Mouse (Mus musculus) intestine, embryonic 14.5 days (tissue): ENCODE data around the gene Prn. TPM values are rescaled to one million over a fixed set of nuclear protein-coding genes. Genes with fewer than 3 reads are reported as not detected.

Experiments
- ATAC-seq: fragments of 200-750 bp; cut with Nextera tagmentation; replicated peaks from 2 replicates; pipeline ENCODE4 v1.8.0; 2017; ENCODE audit warnings: low read depth, moderate number of reproducible peaks, moderate TSS enrichment, moderate library complexity; ENCODE audit not compliant: low FRiP score, low TSS enrichment
- DNase-seq: peaks from one replicate; pipeline ENCODE4 v3.0.0-alpha.2; 2018; ENCODE audit warnings: low spot score
- H3K27ac ChIP-seq: fragments of 300-500 bp; sonication (generic); 2 replicates; pipeline ENCODE4 v1.5.1; 2014; ENCODE audit warnings: low read depth, mild to moderate bottlenecking, control low read depth
- H3K27me3 ChIP-seq: fragments of 300-500 bp; sonication (generic); replicated peaks from 2 replicates; pipeline ENCODE4 v1.6.1; 2014; ENCODE audit warnings: low read length, control low read depth; ENCODE audit not compliant: control insufficient read depth, insufficient read depth
- H3K36me3 ChIP-seq: fragments of 300-500 bp; sonication (generic); 2 replicates; pipeline ENCODE4 v1.6.1; 2014; ENCODE audit warnings: low read length, control low read depth; ENCODE audit not compliant: control insufficient read depth, insufficient read depth
- H3K4me1 ChIP-seq: fragments of 300-500 bp; sonication (generic); replicated peaks from 2 replicates; pipeline ENCODE4 v1.6.1; 2014; ENCODE audit warnings: low read length, control low read depth, mixed read lengths; ENCODE audit not compliant: control insufficient read depth, insufficient read depth
- H3K4me2 ChIP-seq: fragments of 300-500 bp; sonication (generic); 2 replicates; pipeline ENCODE4 v1.6.1; 2014; ENCODE audit warnings: low read length
- H3K4me3 ChIP-seq: fragments of 300-500 bp; sonication (generic); 2 replicates; pipeline ENCODE4 v1.5.1; 2014; ENCODE audit warnings: low read depth, low read length, control low read depth, mixed read lengths
- H3K9ac ChIP-seq: fragments of 300-500 bp; sonication (generic); 2 replicates; pipeline ENCODE4 v1.6.1; 2014; ENCODE audit warnings: mild to moderate bottlenecking, low read length
- H3K9me3 ChIP-seq: fragments of 300-500 bp; sonication (generic); 2 replicates; pipeline ENCODE4 v1.6.1; 2016; ENCODE audit warnings: low read length, control low read depth; ENCODE audit not compliant: control insufficient read depth
- WGBS: fragments of 180-500 bp; shearing (Covaris S2); extraction: QIAGEN DNeasy Blood & Tissue Kit; methylation state at CpG from one replicate; pipeline ENCODE4 v1.1.7; 2014; 5-methylcytosine and 5-hydroxymethylcytosine counted together
- polyA plus RNA-seq: library from polyadenylated mRNA; unstranded; fragments of >200 nt; fragmentation: Nextera tagmentation; extraction: Ambion mirVana; gene quantifications from 2 replicates; pipeline ENCODE4 v1.2.1, GENCODE M21; 2014

Gene Prn
- polyA plus RNA-seq, 1 experiment from 2014 or later = not detected

GRCm38 (mm10) chr2:131956336-131957256 lies 46.8 kb downstream of the Prn start:
- no peak overlapping the region for H3K9ac ChIP-seq
- ATAC-seq (no peak), DNase-seq (no peak)
- H3K36me3 ChIP-seq = no peaks in the 10 kb centered on the region
- H3K4me1 ChIP-seq = 0 out of 2 replicates have a peak, but pooled peaks cover 5% of the 10 kb centered on the region
- no peak overlapping the region for H3K4me3 ChIP-seq
- H3K4me2 ChIP-seq = no peak overlapping the region
- H3K27me3 ChIP-seq = peaks cover 34% of the 10 kb centered on the region
- H3K9me3 ChIP-seq = no peaks in the 10 kb centered on the region
- no peak overlapping the region for H3K27ac ChIP-seq
- WGBS = 73% methylated on average over 7 of the region's 7 CpGs

GRCm38 (mm10) chr2:131957731-131958222 lies 48.0 kb downstream of the Prn start:
- H3K4me2 ChIP-seq = no peak overlapping the region
- WGBS = 49% methylated on average over 9 of the region's 9 CpGs
- H3K4me1 ChIP-seq = 0 out of 2 replicates have a peak, but pooled peaks cover 5% of the 10 kb centered on the region
- H3K27ac ChIP-seq = no peak overlapping the region
- H3K9me3 ChIP-seq = no peaks in the 10 kb centered on the region
- DNase-seq (no peak), ATAC-seq (no peak)
- H3K9ac ChIP-seq = no peak overlapping the region
- no peaks in the 10 kb centered on the region for H3K36me3 ChIP-seq
- H3K4me3 ChIP-seq = no peak overlapping the region
- peaks cover 23% of the 10 kb centered on the region for H3K27me3 ChIP-seq

DNA sequence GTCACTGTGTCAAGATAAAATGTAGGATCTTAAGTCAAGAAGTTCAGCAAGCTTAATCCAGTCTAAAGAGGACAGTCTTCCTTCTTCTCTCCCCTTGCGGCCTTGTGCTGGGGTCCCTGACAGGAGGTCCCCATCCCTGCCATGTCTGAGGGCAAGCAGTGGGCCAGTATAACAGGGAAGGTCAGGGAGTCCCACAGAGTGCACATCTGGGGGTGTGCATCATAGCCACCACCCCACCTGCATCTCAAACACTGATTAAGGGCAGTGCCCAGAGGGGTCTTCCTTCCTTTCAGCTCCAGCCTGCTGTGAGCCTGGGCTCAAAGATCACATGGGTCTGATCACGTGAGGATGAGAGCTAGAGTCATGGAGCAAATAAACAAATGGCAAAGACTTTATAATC lies 51.9 kb downstream of the Prn start:
- H3K9ac ChIP-seq = no peak overlapping the region
- no peak overlapping the region for H3K27ac ChIP-seq
- no peaks in the 10 kb centered on the region for H3K36me3 ChIP-seq
- H3K4me1 ChIP-seq = no peaks in the 10 kb centered on the region
- ATAC-seq = no peak
- H3K9me3 ChIP-seq = no peaks in the 10 kb centered on the region
- no peak overlapping the region for H3K4me2 ChIP-seq
- WGBS = 59% methylated on average over 2 of the region's 2 CpGs
- no peak overlapping the region for H3K4me3 ChIP-seq
- H3K27me3 ChIP-seq = no peaks in the 10 kb centered on the region
- DNase-seq = no peak

GRCm38 (mm10) chr2:131970597-131970996 lies 60.8 kb downstream of the Prn start:
- Histone ChIP-seq H3K9me3 (no peaks in the 10 kb centered on the region), H3K27me3 (no peaks in the 10 kb centered on the region), H3K36me3 (no peaks in the 10 kb centered on the region), H3K9ac (no peak overlapping the region), H3K4me2 (no peak overlapping the region), H3K4me3 (no peak overlapping the region), H3K4me1 (no peaks in the 10 kb centered on the region), H3K27ac (no peak overlapping the region)
- 98% methylated on average over 2 of the region's 2 CpGs for WGBS
- DNase-seq (no peak), ATAC-seq (no peak)

DNA sequence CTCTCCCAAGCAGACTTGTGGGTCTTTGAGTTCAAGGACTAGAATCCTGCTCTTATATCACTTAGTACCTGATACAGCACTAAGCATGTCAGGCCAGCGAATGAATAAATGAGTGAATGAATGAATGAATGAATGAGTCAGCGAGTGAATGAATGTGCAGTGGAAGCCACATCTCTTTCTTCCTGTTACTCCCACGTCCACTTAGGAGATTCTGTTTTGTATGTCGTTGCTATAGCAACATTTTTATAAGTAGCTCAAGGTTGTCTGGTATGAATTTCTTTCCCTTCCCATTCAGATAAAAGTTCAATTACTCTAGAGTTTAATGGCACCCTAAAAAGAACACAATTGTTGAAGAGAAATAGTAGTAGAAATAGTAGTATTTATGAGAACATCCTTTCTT lies 61.3 kb downstream of the Prn start:
- ATAC-seq (no peak), DNase-seq (no peak)
- H3K4me2 ChIP-seq = no peak overlapping the region
- H3K4me1 ChIP-seq = no peaks in the 10 kb centered on the region
- no peaks in the 10 kb centered on the region for H3K36me3 ChIP-seq
- no peak overlapping the region for H3K9ac ChIP-seq
- H3K27ac ChIP-seq = no peak overlapping the region
- 77% methylated on average over 4 of the region's 4 CpGs for WGBS
- no peak overlapping the region for H3K4me3 ChIP-seq
- no peaks in the 10 kb centered on the region for H3K27me3 ChIP-seq
- no peaks in the 10 kb centered on the region for H3K9me3 ChIP-seq

- H3K4me3 ChIP-seq = no peak overlapping the region
- H3K27me3 ChIP-seq = no peaks in the 10 kb centered on the region
Observed at GRCm38 (mm10) chr2:131976663-131977062, 66.9 kb downstream of the Prn start.

DNA sequence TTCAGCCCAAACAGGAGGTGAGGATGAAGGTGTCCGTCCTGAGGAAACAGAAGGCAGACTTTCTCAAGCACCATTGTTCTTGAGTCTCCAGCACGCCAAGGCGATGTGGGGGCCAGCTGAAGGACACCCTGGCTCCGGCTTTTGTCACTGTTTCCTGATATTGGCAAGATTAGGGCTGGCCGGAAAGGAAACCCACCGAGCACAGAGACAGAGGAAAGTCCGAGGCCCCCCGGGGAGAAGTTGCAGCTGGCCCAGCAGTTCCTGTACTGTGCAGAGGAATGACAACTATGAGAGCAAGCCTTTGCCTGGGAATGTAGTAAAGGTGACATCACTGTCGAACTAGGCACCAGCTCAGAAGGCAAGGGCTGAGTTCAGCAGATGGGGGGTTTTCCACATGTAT lies 71.1 kb downstream of the Prn start:
- H3K9ac ChIP-seq = no peak overlapping the region
- no peaks in the 10 kb centered on the region for H3K36me3 ChIP-seq
- no peaks in the 10 kb centered on the region for H3K27me3 ChIP-seq
- no peak overlapping the region for H3K4me2 ChIP-seq
- H3K27ac ChIP-seq = no peak overlapping the region
- ATAC-seq = no peak; the same call in 1 of the 2 replicates
- H3K9me3 ChIP-seq = no peaks in the 10 kb centered on the region; the same call in 1 of the 2 replicates
- no peak overlapping the region for H3K4me3 ChIP-seq
- WGBS = 32% methylated on average over 9 of the region's 9 CpGs
- DNase-seq = peak; percentile 54
- H3K4me1 ChIP-seq = no peaks in the 10 kb centered on the region

More at GRCm38 (mm10) chr2:131976663-131977062, 66.9 kb downstream of the Prn start:
- no peaks in the 10 kb centered on the region for H3K4me1 ChIP-seq
- ATAC-seq (no peak), DNase-seq (no peak)
- no peak overlapping the region for H3K4me2 ChIP-seq
- H3K27ac ChIP-seq = no peak overlapping the region
- WGBS = 61% methylated on average over 3 of the region's 3 CpGs
- no peak overlapping the region for H3K9ac ChIP-seq
- H3K9me3 ChIP-seq = no peaks in the 10 kb centered on the region; the same call in 1 of the 2 replicates
- no peaks in the 10 kb centered on the region for H3K36me3 ChIP-seq

DNA sequence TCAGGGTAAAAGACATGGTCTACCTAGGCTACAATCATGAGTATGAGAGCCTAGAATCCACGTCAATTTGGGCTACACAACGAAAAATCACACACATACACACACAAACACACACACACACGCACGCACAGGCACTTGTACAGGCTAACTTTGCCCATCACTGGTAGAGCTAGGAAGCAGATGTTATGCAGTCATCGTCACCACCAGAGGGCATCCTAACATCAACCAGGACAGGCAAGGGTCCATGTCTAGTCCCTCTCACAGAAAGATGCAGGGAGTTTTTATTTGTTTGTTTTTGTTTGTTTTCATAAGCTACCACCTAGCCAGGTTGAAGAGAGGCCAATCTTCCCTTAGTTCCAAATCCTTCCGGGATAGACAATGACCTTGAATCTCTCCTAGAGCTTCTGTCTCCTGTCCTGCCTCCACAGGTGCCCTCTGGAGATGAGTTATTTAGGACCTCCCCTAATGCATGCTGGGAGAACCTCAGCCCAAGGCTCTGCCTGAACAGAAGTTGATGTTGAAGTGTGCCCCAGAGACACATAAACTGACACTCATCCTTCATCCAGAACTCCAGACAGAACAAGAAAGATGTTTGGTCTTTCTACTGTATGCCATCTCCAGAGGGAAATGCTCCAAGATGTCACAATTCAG lies 72.9 kb downstream of the Prn start:
- Histone ChIP-seq H3K36me3 (no peaks in the 10 kb centered on the region), H3K9me3 (no peaks in the 10 kb centered on the region; the same call in 1 of the 2 replicates), H3K4me1 (no peaks in the 10 kb centered on the region), H3K27me3 (no peaks in the 10 kb centered on the region), H3K27ac (no peak overlapping the region), H3K9ac (no peak overlapping the region), H3K4me3 (no peak overlapping the region), H3K4me2 (no peak overlapping the region)
- WGBS = 17% methylated on average over 6 of the region's 6 CpGs
- ATAC-seq = 0 out of 2 replicates have a peak, but pooled peaks have one; percentile 56
- peak; percentile 68 for DNase-seq
